Comparison of ENCODE assay signal across 30 mouse cellular contexts in the genomic region with DNA sequence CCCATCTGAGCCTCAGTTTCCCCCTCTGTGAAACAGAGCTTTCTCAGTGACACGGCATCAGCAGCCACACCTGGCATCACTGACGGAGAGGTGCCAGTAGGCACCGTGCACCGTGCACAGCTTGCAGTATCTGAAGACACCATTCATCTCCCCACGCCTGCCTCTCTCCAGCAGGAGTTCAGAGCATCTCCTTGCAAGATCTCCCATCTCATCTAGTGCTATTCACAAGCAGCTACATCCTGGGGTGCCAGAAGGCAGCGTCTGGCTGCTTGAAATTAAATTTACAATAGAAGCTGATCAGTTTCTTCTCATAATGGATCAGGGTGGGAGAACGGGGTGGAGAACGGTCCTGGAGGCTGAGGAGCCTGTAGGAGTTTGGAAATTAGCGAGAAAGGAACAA.
DNase-seq lines count a peak whose midpoint lies in the region; ATAC-seq and TF ChIP-seq lines count a peak whose summit lies in the region.
"Had no signal": no experiment of that assay in that cellular context is flagged by ENCODE, and none has a peak within 500 bp of the region (broad histone marks: within the 10 kb centered on the region; RNA-seq: fewer than 3 reads in every experiment).

No protein-coding gene starts in this region.

- no peak overlapping the region for H3K4me3 ChIP-seq in hindbrain, postnatal 0 days (ENCODE audit: low read length)
- no peak overlapping the region for H3K4me3 ChIP-seq in neural tube, embryonic 15.5 days (replicated peaks)
- H3K4me3 ChIP-seq: embryonic facial prominence, embryonic 10.5 days; embryonic facial prominence, embryonic 15.5 days; forebrain, embryonic 12.5 days; heart, embryonic 10.5 days; heart, embryonic 15.5 days; midbrain, embryonic 13.5 days had no signal

- peaks cover 3% of the 10 kb centered on the region; the same call in 1 of the 2 replicates for H3K4me1 ChIP-seq in hindbrain, postnatal 0 days (ENCODE audit: insufficient read depth, low read length)
- peaks cover 23% of the 10 kb centered on the region for H3K4me1 ChIP-seq in neural tube, embryonic 15.5 days
- H3K4me1 ChIP-seq: embryonic facial prominence, embryonic 15.5 days; forebrain, embryonic 12.5 days; heart, embryonic 10.5 days; heart, embryonic 15.5 days; midbrain, embryonic 13.5 days had no signal

- no peaks in the 10 kb centered on the region for H3K36me3 ChIP-seq in hindbrain, postnatal 0 days (ENCODE audit: insufficient read depth, low read length)
- no peaks in the 10 kb centered on the region for H3K36me3 ChIP-seq in neural tube, embryonic 15.5 days
- H3K36me3 ChIP-seq: embryonic facial prominence, embryonic 10.5 days; embryonic facial prominence, embryonic 15.5 days; forebrain, embryonic 12.5 days; heart, embryonic 10.5 days; heart, embryonic 15.5 days; midbrain, embryonic 13.5 days had no signal

- WGBS in hindbrain, postnatal 0 days: 52% methylated on average over 9 of the region's 9 CpGs
- 61% methylated on average over 9 of the region's 9 CpGs for WGBS in neural tube, embryonic 15.5 days

- H3K27me3 ChIP-seq in hindbrain, postnatal 0 days (ENCODE audit: insufficient read depth, low read length): no peaks in the 10 kb centered on the region
- no peaks in the 10 kb centered on the region for H3K27me3 ChIP-seq in neural tube, embryonic 15.5 days (replicated peaks)
- H3K27me3 ChIP-seq: CH12.LX; embryonic facial prominence, embryonic 15.5 days; forebrain, embryonic 12.5 days; heart, embryonic 15.5 days; midbrain, embryonic 13.5 days had no signal

- H3K27ac ChIP-seq in hindbrain, postnatal 0 days: no peak overlapping the region
- peak overlapping the region; percentile 20 for H3K27ac ChIP-seq in neural tube, embryonic 15.5 days (replicated peaks)
- H3K27ac ChIP-seq: embryonic facial prominence, embryonic 10.5 days; embryonic facial prominence, embryonic 15.5 days; forebrain, embryonic 12.5 days; heart, embryonic 10.5 days; heart, embryonic 15.5 days; liver, embryonic 14.5 days; macrophage; midbrain, embryonic 13.5 days had no signal

- no peaks in the 10 kb centered on the region for H3K9me3 ChIP-seq in hindbrain, postnatal 0 days (ENCODE audit: low read length)
- H3K9me3 ChIP-seq in neural tube, embryonic 15.5 days (replicated peaks): no peaks in the 10 kb centered on the region
- H3K9me3 ChIP-seq: embryonic facial prominence, embryonic 10.5 days; embryonic facial prominence, embryonic 15.5 days; forebrain, embryonic 12.5 days; heart, embryonic 10.5 days; heart, embryonic 15.5 days; midbrain, embryonic 13.5 days had no signal

- no peak for TF ChIP-seq CTCF in hindbrain, postnatal 0 days (IDR thresholded peaks at IDR 0.05; ENCODE audit: low read depth)

- peak; percentile 79; the same call in 1 of the 2 replicates for ATAC-seq in frontal cortex, adult (ENCODE audit: low TSS enrichment)
- ATAC-seq in hindbrain, postnatal 0 days: 0 out of 2 replicates have a peak, but pooled peaks have one; percentile 53
- ATAC-seq in neural tube, embryonic 15.5 days (ENCODE audit: low FRiP score): no peak
- ATAC-seq: activated CD4-positive, CD25-positive, alpha-beta regulatory T cell, adult 4 months; forebrain, postnatal 0 days; inflammation-experienced regulatory T-cells, adult 6 months; midbrain, embryonic 13.5 days had no signal

- H3K4me2 ChIP-seq in hindbrain, postnatal 0 days (ENCODE audit: low read depth, low read length): no peak overlapping the region
- H3K4me2 ChIP-seq in neural tube, embryonic 15.5 days: no peak overlapping the region
- H3K4me2 ChIP-seq: embryonic facial prominence, embryonic 15.5 days; forebrain, embryonic 12.5 days; heart, embryonic 15.5 days; midbrain, embryonic 13.5 days had no signal

- DNase-seq in frontal cortex, postnatal 10 days (ENCODE audit: low spot score in 2 of 2): no peak
- DNase-seq in layer of hippocampus, adult 18-20 months (ENCODE audit: low spot score in 2 of 2): peak; percentile 36 to 63
- no peak for DNase-seq in layer of hippocampus, postnatal 25 days (ENCODE audit: extremely low spot score in 1 of 2, low spot score in 1 of 2)
- no peak for DNase-seq in hindbrain, postnatal 0 days (ENCODE audit: low spot score)
- no peak for DNase-seq in ovary, adult 18-20 months (ENCODE audit: low spot score)
- DNase-seq: adrenal gland, adult 2 months; cerebellum, adult 8-10 months; cerebellum, postnatal 25 days; forebrain, postnatal 0 days; gastrocnemius, postnatal 25 days; heart, adult 11 months; kidney, adult 11 months; kidney, postnatal 36 days; liver; lung, adult 2 months; lung, postnatal 10 days; right cerebral cortex, postnatal 14 days had no signal

- H3K9ac ChIP-seq in hindbrain, postnatal 0 days (replicated peaks; ENCODE audit: low read length): no peak overlapping the region
- H3K9ac ChIP-seq in neural tube, embryonic 15.5 days (replicated peaks): no peak overlapping the region
- H3K9ac ChIP-seq: embryonic facial prominence, embryonic 15.5 days; forebrain, embryonic 12.5 days; forebrain, postnatal 0 days; heart, embryonic 15.5 days; liver, embryonic 14.5 days; midbrain, embryonic 13.5 days had no signal

Comparison
In these comparisons a context has a peak if more than half of its experiments do, and no peak if none do; other contexts are left out.
1. DNase-seq: peak in layer of hippocampus, adult 18-20 months (2 of 2); none in frontal cortex, postnatal 10 days (0 of 2), layer of hippocampus, postnatal 25 days (0 of 2), hindbrain, postnatal 0 days (single experiment) and ovary, adult 18-20 months (single experiment).